Mouse (Mus musculus): ENCODE measurements around the gene Meiob. TPM values are rescaled to one million over a fixed set of nuclear protein-coding genes. Genes with fewer than 3 reads are reported as not detected.

Meiob gene
- total RNA-seq, 2 experiments from 2014 or later = 0.64 to 1.3 TPM

GRCm38 (mm10) chr17:24819469-24819868 lies 15.4 kb downstream of the Meiob start:
- no peak for DNase-seq (ENCODE audit: low spot score in 2 of 2)

GRCm38 (mm10) chr17:24821351-24822280 lies 17.5 kb downstream of the Meiob start:
- no peak for DNase-seq (ENCODE audit: low spot score in 2 of 2)

GRCm38 (mm10) chr17:24839842-24840241 lies 35.8 kb downstream of the Meiob start, which contains the start of gene Hagh:
Gene Hagh, plus strand, starts transcription at chr17:24840143.
- no peak for DNase-seq (ENCODE audit: low spot score in 2 of 2)

GRCm38 (mm10) chr17:24840341-24840740 lies 36.3 kb downstream of the Meiob start:
- DNase-seq (ENCODE audit: low spot score in 2 of 2) = no peak

- DNase-seq (ENCODE audit: low spot score in 2 of 2) = no peak
Observed at GRCm38 (mm10) chr17:24841133-24841532, 37.0 kb downstream of the Meiob start.

- DNase-seq (ENCODE audit: low spot score in 2 of 2) = no peak
Observed at GRCm38 (mm10) chr17:24842631-24843030, 38.5 kb downstream of the Meiob start.

GRCm38 (mm10) chr17:24844525-24844924 lies 40.4 kb downstream of the Meiob start:
- no peak for DNase-seq (ENCODE audit: low spot score in 2 of 2)

GRCm38 (mm10) chr17:24847386-24847785 lies 43.3 kb downstream of the Meiob start:
- no peak for DNase-seq (ENCODE audit: low spot score in 2 of 2)

GRCm38 (mm10) chr17:24848600-24849031 lies 44.5 kb downstream of the Meiob start:
- no peak for DNase-seq (ENCODE audit: low spot score in 2 of 2)

- DNase-seq (ENCODE audit: low spot score in 2 of 2) = no peak
Observed at GRCm38 (mm10) chr17:24849733-24850064, 45.6 kb downstream of the Meiob start.

- DNase-seq (ENCODE audit: low spot score in 2 of 2) = peak; percentile 75 to 88
Observed at GRCm38 (mm10) chr17:24850065-24850772, 46.1 kb downstream of the Meiob start, which contains the start of gene Fahd1. Gene Fahd1, minus strand, starts transcription at chr17:24850364.

GRCm38 (mm10) chr17:24850773-24851127 lies 46.7 kb downstream of the Meiob start:
- no peak for DNase-seq (ENCODE audit: low spot score in 2 of 2)

- DNase-seq (ENCODE audit: low spot score in 2 of 2) = no peak
Observed at GRCm38 (mm10) chr17:24851381-24852125, 47.5 kb downstream of the Meiob start.

GRCm38 (mm10) chr17:24855838-24856464 lies 51.9 kb downstream of the Meiob start:
- DNase-seq (ENCODE audit: low spot score in 2 of 2) = no peak

- no peak for DNase-seq (ENCODE audit: low spot score in 2 of 2)
Observed at GRCm38 (mm10) chr17:24856589-24856988, 52.5 kb downstream of the Meiob start.

GRCm38 (mm10) chr17:24857831-24858470 lies 53.9 kb downstream of the Meiob start:
- DNase-seq (ENCODE audit: low spot score in 2 of 2) = no peak

- no peak for DNase-seq (ENCODE audit: low spot score in 2 of 2)
Observed at GRCm38 (mm10) chr17:24858967-24859366, 54.9 kb downstream of the Meiob start.

GRCm38 (mm10) chr17:24860076-24860475 lies 56.0 kb downstream of the Meiob start:
- DNase-seq (ENCODE audit: low spot score in 2 of 2) = no peak

GRCm38 (mm10) chr17:24861785-24862184 lies 57.7 kb downstream of the Meiob start:
- no peak for DNase-seq (ENCODE audit: low spot score in 2 of 2)

- DNase-seq (ENCODE audit: low spot score in 2 of 2) = no peak
Observed at GRCm38 (mm10) chr17:24865776-24866175, 61.7 kb downstream of the Meiob start, which contains the start of gene Igfals. Gene Igfals, plus strand, starts transcription at chr17:24865997.

Measured in adrenal gland, postnatal 4 days (tissue).